Mouse (Mus musculus): ENCODE results near the gene Tmem63a. TPM values are rescaled to one million over a fixed set of nuclear protein-coding genes. Genes with fewer than 3 reads are reported as not detected.

Gene Tmem63a
- total and polyA plus RNA-seq, 3 experiments: 0.89 to 3.0 (median 2.2) TPM

GRCm38 (mm10) chr1:180911653-180912287, 30.4 kb upstream of the Tmem63a start:
- dilution Hi-C loops (cut with MboI; ENCODE audit: extremely low pct_ligation_motif_present, extremely low pct_unique_long_range_greater_than_20kb, low sequenced_read_pairs): no loop called here
- in situ Hi-C loops (cut with MboI; ENCODE audit: low pct_ligation_motif_present, low pct_unique_long_range_greater_than_20kb, low sequenced_read_pairs): no loop called here
- H3K27ac ChIP-seq (ENCODE audit: insufficient read depth, low read depth): no peak overlapping the region
- no peak for DNase-seq (ENCODE audit: extremely low read depth)
- no peak overlapping the region for H3K9ac ChIP-seq (ENCODE audit: insufficient read depth, low read depth)
- H3K4me2 ChIP-seq (ENCODE audit: insufficient read depth, low read depth, poor library complexity, severe bottlenecking): no peak overlapping the region
- no peaks in the 10 kb centered on the region for H3K27me3 ChIP-seq (replicated peaks)
- H3K36me3 ChIP-seq (replicated peaks in 1 of 2; ENCODE audit: control insufficient read depth in 1 of 2, insufficient read depth in 1 of 2, low read length in 1 of 2): peaks cover 21 to 32% of the 10 kb centered on the region in 2 experiments
- TF ChIP-seq NRF1 (IDR thresholded peaks at IDR 0.05; ENCODE audit: low read depth, low read length) (no peak), POLR2AphosphoS2 (IDR thresholded peaks at IDR 0.05; ENCODE audit: low read depth, low read length) (no peak), HCFC1 (IDR thresholded peaks at IDR 0.05; ENCODE audit: low read depth, low read length) (no peak), MEF2A (IDR thresholded peaks at IDR 0.05; ENCODE audit: borderline replicate concordance, low read depth, low read length) (no peak), JUND (conservative IDR thresholded peaks at IDR 0.05; ENCODE audit: low read depth, low read length) (no peak), JUN (IDR thresholded peaks at IDR 0.05; ENCODE audit: insufficient read depth, low read depth, low read length) (no peak), TCF12 (IDR thresholded peaks at IDR 0.05; ENCODE audit: low read depth, low read length) (no peak), SIN3A (IDR thresholded peaks at IDR 0.05; ENCODE audit: low read length) (no peak), MAZ (IDR thresholded peaks at IDR 0.05; ENCODE audit: low read depth, low read length) (no peak), PAX5 (IDR thresholded peaks at IDR 0.05; ENCODE audit: low read length) (no peak), IRF4 (IDR thresholded peaks at IDR 0.05; ENCODE audit: low read depth, low read length) (no peak), MYC (IDR thresholded peaks at IDR 0.05; ENCODE audit: low read depth, low read length) (no peak), TBP (conservative IDR thresholded peaks at IDR 0.05; ENCODE audit: low read depth, low read length) (no peak), ZKSCAN1 (IDR thresholded peaks at IDR 0.05; ENCODE audit: borderline replicate concordance, low read depth, low read length) (no peak), RAD21 (IDR thresholded peaks at IDR 0.05; ENCODE audit: low read depth, low read length) (no peak)
- peaks cover 0 to 20% of the 10 kb centered on the region in 2 experiments; a peak in 2 of 4 replicates for H3K4me1 ChIP-seq (ENCODE audit: control insufficient read depth in 1 of 2, insufficient read depth in 2 of 2)
- H3K79me2 ChIP-seq (replicated peaks; ENCODE audit: control insufficient read depth, extremely low read depth, insufficient read depth, poor library complexity, severe bottlenecking): no peaks in the 10 kb centered on the region
- no peaks in the 10 kb centered on the region for H3K9me3 ChIP-seq (replicated peaks; ENCODE audit: low read length)
- no peak overlapping the region for H3K4me3 ChIP-seq (replicated peaks in 1 of 3; ENCODE audit: low read depth in 2 of 3, low read length in 2 of 3, poor library complexity in 1 of 3)

GRCm38 (mm10) chr1:180912792-180913191, 29.4 kb upstream of the Tmem63a start:
- Histone ChIP-seq H3K4me1 (ENCODE audit: control insufficient read depth in 1 of 2, insufficient read depth in 2 of 2) (peaks cover 0 to 12% of the 10 kb centered on the region in 2 experiments; a peak in 2 of 4 replicates), H3K27ac (ENCODE audit: insufficient read depth, low read depth) (no peak overlapping the region), H3K9me3 (replicated peaks; ENCODE audit: low read length) (no peaks in the 10 kb centered on the region), H3K79me2 (replicated peaks; ENCODE audit: control insufficient read depth, extremely low read depth, insufficient read depth, poor library complexity, severe bottlenecking) (no peaks in the 10 kb centered on the region), H3K36me3 (replicated peaks in 1 of 2; ENCODE audit: control insufficient read depth in 1 of 2, insufficient read depth in 1 of 2, low read length in 1 of 2) (peaks cover 12 to 22% of the 10 kb centered on the region in 2 experiments), H3K27me3 (replicated peaks) (no peaks in the 10 kb centered on the region), H3K4me3 (replicated peaks in 1 of 3; ENCODE audit: low read depth in 2 of 3, low read length in 2 of 3, poor library complexity in 1 of 3) (no peak overlapping the region), H3K9ac (ENCODE audit: insufficient read depth, low read depth) (no peak overlapping the region), H3K4me2 (ENCODE audit: insufficient read depth, low read depth, poor library complexity, severe bottlenecking) (no peak overlapping the region)
- dilution Hi-C loops (cut with MboI; ENCODE audit: extremely low pct_ligation_motif_present, extremely low pct_unique_long_range_greater_than_20kb, low sequenced_read_pairs) (no loop called here), in situ Hi-C loops (cut with MboI; ENCODE audit: low pct_ligation_motif_present, low pct_unique_long_range_greater_than_20kb, low sequenced_read_pairs) (no loop called here)
- DNase-seq (ENCODE audit: extremely low read depth): no peak
- TF ChIP-seq USF2 (conservative IDR thresholded peaks at IDR 0.05; ENCODE audit: low read depth, low read length) (no peak), MAZ (IDR thresholded peaks at IDR 0.05; ENCODE audit: low read depth, low read length) (no peak), TBP (conservative IDR thresholded peaks at IDR 0.05; ENCODE audit: low read depth, low read length) (no peak)
